Comparison of ENCODE assay signal across 23 mouse cellular contexts in genomic region chr10:77818523-77818922, GRCm38 (mm10). TPM values are rescaled to one million over a fixed set of nuclear protein-coding genes. Genes with fewer than 3 reads are reported as not detected.
DNase-seq lines count a peak whose midpoint lies in the region; ATAC-seq and TF ChIP-seq lines count a peak whose summit lies in the region.
"Had no signal": no experiment of that assay in that cellular context is flagged by ENCODE, and none has a peak within 500 bp of the region (broad histone marks: within the 10 kb centered on the region; RNA-seq: fewer than 3 reads in every experiment).

No protein-coding gene starts in this region.

- no peak overlapping the region for H3K9ac ChIP-seq in limb, embryonic 12.5 days (replicated peaks)
- no peak overlapping the region for H3K9ac ChIP-seq in MEL (ENCODE audit: control insufficient read depth, low read depth, low read length, poor library complexity, severe bottlenecking)
- no peak overlapping the region for H3K9ac ChIP-seq in midbrain, embryonic 15.5 days
- H3K9ac ChIP-seq: kidney, embryonic 15.5 days; liver, embryonic 12.5 days had no signal

- H3K36me3 ChIP-seq in limb, embryonic 12.5 days: no peaks in the 10 kb centered on the region
- no peaks in the 10 kb centered on the region for H3K36me3 ChIP-seq in limb, embryonic 10.5 days
- H3K36me3 ChIP-seq in MEL (ENCODE audit: control insufficient read depth in 1 of 2, insufficient read depth in 2 of 2, low read length in 2 of 2): no peaks in the 10 kb centered on the region
- no peaks in the 10 kb centered on the region for H3K36me3 ChIP-seq in midbrain, embryonic 15.5 days (replicated peaks)
- H3K36me3 ChIP-seq: kidney, embryonic 15.5 days; liver, embryonic 12.5 days had no signal

- H3K4me2 ChIP-seq in limb, embryonic 12.5 days: no peak overlapping the region
- H3K4me2 ChIP-seq in midbrain, embryonic 15.5 days: no peak overlapping the region
- H3K4me2 ChIP-seq: kidney, embryonic 15.5 days; liver, embryonic 12.5 days had no signal

- 95% methylated on average over 4 of the region's 4 CpGs for WGBS in limb, embryonic 12.5 days
- 96% methylated on average over 4 of the region's 4 CpGs for WGBS in limb, embryonic 10.5 days
- 94% methylated on average over 4 of the region's 4 CpGs for whole genome bisulfite sequencing in bone marrow, adult 2 months
- WGBS in midbrain, embryonic 15.5 days: 99% methylated on average over 4 of the region's 4 CpGs

- TF ChIP-seq EP300 in MEL (IDR thresholded peaks at IDR 0.05; ENCODE audit: low read depth in 1 of 2, low read length in 2 of 2): no peak

- no peak for TF ChIP-seq CTCF in MEL (IDR thresholded peaks at IDR 0.05 in 2 of 3, conservative IDR thresholded peaks at IDR 0.05 in 1 of 3; ENCODE audit: control insufficient read depth in 1 of 3, insufficient read depth in 1 of 3, low read depth in 2 of 3, low read length in 3 of 3, poor library complexity in 1 of 3, severe bottlenecking in 1 of 3)
- peak; percentile 8; the same call in 1 of the 2 replicates for TF ChIP-seq CTCF in bone marrow, adult 2 months (IDR thresholded peaks at IDR 0.05; ENCODE audit: control insufficient read depth, insufficient read depth, low read length)

- H3K27me3 ChIP-seq in limb, embryonic 12.5 days: no peaks in the 10 kb centered on the region
- no peaks in the 10 kb centered on the region for H3K27me3 ChIP-seq in limb, embryonic 10.5 days (ENCODE audit: low read depth, poor library complexity, severe bottlenecking)
- no peaks in the 10 kb centered on the region for H3K27me3 ChIP-seq in MEL (ENCODE audit: control insufficient read depth in 1 of 2, insufficient read depth in 2 of 2, low read length in 2 of 2)
- H3K27me3 ChIP-seq in midbrain, embryonic 15.5 days (replicated peaks): no peaks in the 10 kb centered on the region
- H3K27me3 ChIP-seq: kidney, embryonic 15.5 days; liver, embryonic 12.5 days had no signal

- H3K4me3 ChIP-seq in limb, embryonic 12.5 days (replicated peaks): no peak overlapping the region
- H3K4me3 ChIP-seq in limb, embryonic 10.5 days: no peak overlapping the region
- H3K4me3 ChIP-seq in MEL (ENCODE audit: control insufficient read depth in 1 of 2, insufficient read depth in 1 of 2, low read depth in 2 of 2, low read length in 2 of 2): no peak overlapping the region
- H3K4me3 ChIP-seq in bone marrow, adult 2 months (replicated peaks; ENCODE audit: control insufficient read depth, low read depth, low read length): no peak overlapping the region
- no peak overlapping the region for H3K4me3 ChIP-seq in midbrain, embryonic 15.5 days
- H3K4me3 ChIP-seq: heart, adult 2 months; kidney, embryonic 15.5 days; liver, embryonic 12.5 days had no signal

- peak; percentile 59 for ATAC-seq in limb, embryonic 12.5 days (ENCODE audit: insufficient number of reproducible peaks, insufficient read depth, low FRiP score, low TSS enrichment, low read depth)
- ATAC-seq in midbrain, embryonic 15.5 days (replicated peaks): peak; percentile 78
- ATAC-seq in megakaryocyte-erythroid progenitor cell, adult 5-6 weeks (replicated peaks; ENCODE audit: low FRiP score, low TSS enrichment, poor library complexity, severe bottlenecking): no peak
- ATAC-seq: liver, embryonic 12.5 days had no signal

- no peak for TF ChIP-seq RAD21 in MEL (IDR thresholded peaks at IDR 0.05; ENCODE audit: low read depth, low read length)

- peaks cover 6% of the 10 kb centered on the region; the same call in 1 of the 2 replicates for H3K9me3 ChIP-seq in limb, embryonic 12.5 days
- H3K9me3 ChIP-seq in limb, embryonic 10.5 days (replicated peaks): no peaks in the 10 kb centered on the region
- H3K9me3 ChIP-seq in MEL (replicated peaks; ENCODE audit: insufficient read depth, low read length): no peaks in the 10 kb centered on the region
- no peaks in the 10 kb centered on the region for H3K9me3 ChIP-seq in midbrain, embryonic 15.5 days
- H3K9me3 ChIP-seq: kidney, embryonic 15.5 days; liver, embryonic 12.5 days had no signal

- no peak overlapping the region for H3K27ac ChIP-seq in limb, embryonic 12.5 days
- no peak overlapping the region for H3K27ac ChIP-seq in limb, embryonic 10.5 days
- no peak overlapping the region for H3K27ac ChIP-seq in MEL (ENCODE audit: control insufficient read depth, low read depth, low read length)
- H3K27ac ChIP-seq in bone marrow, adult 2 months (ENCODE audit: control insufficient read depth, insufficient read depth, low read depth, low read length, poor library complexity): no peak overlapping the region
- H3K27ac ChIP-seq in midbrain, embryonic 15.5 days: peak overlapping the region; percentile 34; the same call in 1 of the 2 replicates
- H3K27ac ChIP-seq: heart, adult 2 months; kidney, embryonic 15.5 days; liver, embryonic 12.5 days had no signal

- no peaks in the 10 kb centered on the region for H3K79me2 ChIP-seq in MEL (ENCODE audit: control insufficient read depth, insufficient read depth, low read length, poor library complexity)

- TF ChIP-seq POLR2A in MEL (IDR thresholded peaks at IDR 0.05; ENCODE audit: control insufficient read depth in 1 of 2, insufficient read depth in 1 of 2, low read depth in 1 of 2, low read length in 2 of 2, poor library complexity in 1 of 2): no peak
- TF ChIP-seq POLR2A in bone marrow, adult 2 months (IDR thresholded peaks at IDR 0.05; ENCODE audit: borderline replicate concordance, control insufficient read depth, low read depth, low read length): no peak

- H3K4me1 ChIP-seq in limb, embryonic 12.5 days (replicated peaks): 0 out of 2 replicates have a peak, but pooled peaks cover 3% of the 10 kb centered on the region
- H3K4me1 ChIP-seq in limb, embryonic 10.5 days: peaks cover 8% of the 10 kb centered on the region; the same call in 1 of the 2 replicates
- peaks cover 0 to 7% of the 10 kb centered on the region in 2 experiments; a peak in 2 of 4 replicates for H3K4me1 ChIP-seq in MEL (ENCODE audit: control insufficient read depth in 1 of 2, insufficient read depth in 2 of 2, low read length in 2 of 2)
- H3K4me1 ChIP-seq in bone marrow, adult 2 months (ENCODE audit: control insufficient read depth, insufficient read depth, low read length): no peaks in the 10 kb centered on the region
- H3K4me1 ChIP-seq in midbrain, embryonic 15.5 days: peaks cover 3% of the 10 kb centered on the region; the same call in 1 of the 2 replicates
- H3K4me1 ChIP-seq: kidney, embryonic 15.5 days; liver, embryonic 12.5 days had no signal

- DNase-seq in limb, embryonic 10.5 days (ENCODE audit: low spot score): no peak
- DNase-seq in MEL (ENCODE audit: low read depth, low spot score): no peak
- no peak for DNase-seq in thymus, postnatal 25 days
- DNase-seq: cerebellum, adult 11 months; cerebellum, postnatal 25 days; gastrocnemius, postnatal 10 days; heart, adult 2 months; heart, postnatal 10 days had no signal

RNA-seq across cellular contexts. Expression of gene Gm2696, which starts 4.0 kb away (rescaled TPM):
- polyA plus RNA-seq in limb, embryonic 12.5 days (2016; fragmentation: Nextera tagmentation; extraction: Ambion mirVana): not detected in 2 replicates
- not detected in 2 replicates for polyA plus RNA-seq in limb, embryonic 10.5 days (2016; fragmentation: Nextera tagmentation; extraction: Ambion mirVana)
- not detected in 2 replicates for total RNA-seq in MEL (2012; rRNA removed)
- not detected for polyA plus RNA-seq in MEL (2012; ENCODE audit: insufficient read depth in 1 of 2, insufficient read length in 2 of 2, low read depth in 1 of 2, low replicate concordance in 2 of 2, missing spikeins in 1 of 2)
- polyA plus RNA-seq in bone marrow, adult 2 months (2011; ENCODE audit: insufficient read depth, insufficient read length, low replicate concordance, missing spikeins): not detected in 2 replicates
- polyA plus RNA-seq in midbrain, embryonic 15.5 days (2015; fragmentation: Nextera tagmentation; extraction: Ambion mirVana): not detected in 2 replicates
- total RNA-seq in megakaryocyte-erythroid progenitor cell, adult 5-6 weeks (2014; fragmentation: Nextera tagmentation): not detected in 2 replicates
- not detected in 2 replicates for total RNA-seq in megakaryocyte-erythroid progenitor cell, adult 5-6 weeks (2017)
- total RNA-seq: ES-E14; gastrocnemius, postnatal 10 days; heart, adult 2 months; heart, postnatal 10 days; layer of hippocampus, postnatal 25 days; left cerebral cortex, postnatal 25 days; megakaryocyte progenitor cell, adult 5-6 weeks had no signal
- polyA plus RNA-seq: heart, adult 2 months; intestine, embryonic 14.5 days; kidney, embryonic 15.5 days; large intestine, adult 2 months; liver, embryonic 12.5 days; lung, embryonic 16.5 days; thymus, postnatal 0 days had no signal

RNA-seq across cellular contexts. Expression of gene Gm9507, which starts 6.9 kb away (rescaled TPM):
- not detected in 2 replicates for polyA plus RNA-seq in limb, embryonic 12.5 days (2016; fragmentation: Nextera tagmentation; extraction: Ambion mirVana)
- polyA plus RNA-seq in limb, embryonic 10.5 days (2016; fragmentation: Nextera tagmentation; extraction: Ambion mirVana): not detected in 2 replicates
- not detected in 2 replicates for total RNA-seq in MEL (2012; rRNA removed)
- polyA plus RNA-seq in MEL (2012; ENCODE audit: insufficient read depth in 1 of 2, insufficient read length in 2 of 2, low read depth in 1 of 2, low replicate concordance in 2 of 2, missing spikeins in 1 of 2): not detected
- not detected in 2 replicates for polyA plus RNA-seq in bone marrow, adult 2 months (2011; ENCODE audit: insufficient read depth, insufficient read length, low replicate concordance, missing spikeins)
- polyA plus RNA-seq in midbrain, embryonic 15.5 days (2015; fragmentation: Nextera tagmentation; extraction: Ambion mirVana): not detected in 2 replicates
- not detected in 2 replicates for total RNA-seq in megakaryocyte-erythroid progenitor cell, adult 5-6 weeks (2014; fragmentation: Nextera tagmentation)
- total RNA-seq in megakaryocyte-erythroid progenitor cell, adult 5-6 weeks (2017): not detected in 2 replicates
- total RNA-seq: ES-E14; gastrocnemius, postnatal 10 days; heart, adult 2 months; heart, postnatal 10 days; layer of hippocampus, postnatal 25 days; left cerebral cortex, postnatal 25 days; megakaryocyte progenitor cell, adult 5-6 weeks had no signal
- polyA plus RNA-seq: brain, embryonic 14.5 days; heart, adult 2 months; intestine, embryonic 14.5 days; kidney, embryonic 15.5 days; large intestine, adult 2 months; liver, embryonic 12.5 days; lung, embryonic 16.5 days; thymus, postnatal 0 days had no signal

RNA-seq across cellular contexts. Expression of gene Krtap10-4, which starts 8.4 kb away (rescaled TPM):
- polyA plus RNA-seq in limb, embryonic 12.5 days (2016; fragmentation: Nextera tagmentation; extraction: Ambion mirVana): not detected in 2 replicates
- polyA plus RNA-seq in limb, embryonic 10.5 days (2016; fragmentation: Nextera tagmentation; extraction: Ambion mirVana): not detected in 2 replicates
- total RNA-seq in MEL (2012; rRNA removed): not detected in 2 replicates
- polyA plus RNA-seq in MEL (2012; ENCODE audit: insufficient read depth in 1 of 2, insufficient read length in 2 of 2, low read depth in 1 of 2, low replicate concordance in 2 of 2, missing spikeins in 1 of 2): not detected
- not detected in 2 replicates for polyA plus RNA-seq in bone marrow, adult 2 months (2011; ENCODE audit: insufficient read depth, insufficient read length, low replicate concordance, missing spikeins)
- polyA plus RNA-seq in midbrain, embryonic 15.5 days (2015; fragmentation: Nextera tagmentation; extraction: Ambion mirVana): not detected in 2 replicates
- not detected in 2 replicates for total RNA-seq in megakaryocyte-erythroid progenitor cell, adult 5-6 weeks (2014; fragmentation: Nextera tagmentation)
- not detected in 2 replicates for total RNA-seq in megakaryocyte-erythroid progenitor cell, adult 5-6 weeks (2017)
- total RNA-seq: ES-E14; gastrocnemius, postnatal 10 days; heart, adult 2 months; heart, postnatal 10 days; layer of hippocampus, postnatal 25 days; left cerebral cortex, postnatal 25 days; megakaryocyte progenitor cell, adult 5-6 weeks had no signal
- polyA plus RNA-seq: brain, embryonic 14.5 days; heart, adult 2 months; intestine, embryonic 14.5 days; kidney, embryonic 15.5 days; large intestine, adult 2 months; liver, embryonic 12.5 days; lung, embryonic 16.5 days; thymus, postnatal 0 days had no signal

RNA-seq across cellular contexts. Expression of gene Krtap10-10, which starts 17.2 kb away (rescaled TPM):
- not detected in 2 replicates for polyA plus RNA-seq in limb, embryonic 12.5 days (2016; fragmentation: Nextera tagmentation; extraction: Ambion mirVana)
- polyA plus RNA-seq in limb, embryonic 10.5 days (2016; fragmentation: Nextera tagmentation; extraction: Ambion mirVana): not detected in 2 replicates
- not detected in 2 replicates for total RNA-seq in MEL (2012; rRNA removed)
- not detected for polyA plus RNA-seq in MEL (2012; ENCODE audit: insufficient read depth in 1 of 2, insufficient read length in 2 of 2, low read depth in 1 of 2, low replicate concordance in 2 of 2, missing spikeins in 1 of 2)
- not detected in 2 replicates for polyA plus RNA-seq in bone marrow, adult 2 months (2011; ENCODE audit: insufficient read depth, insufficient read length, low replicate concordance, missing spikeins)
- polyA plus RNA-seq in midbrain, embryonic 15.5 days (2015; fragmentation: Nextera tagmentation; extraction: Ambion mirVana): not detected in 2 replicates
- total RNA-seq in megakaryocyte-erythroid progenitor cell, adult 5-6 weeks (2014; fragmentation: Nextera tagmentation): not detected in 2 replicates
- not detected in 2 replicates for total RNA-seq in megakaryocyte-erythroid progenitor cell, adult 5-6 weeks (2017)
- total RNA-seq: ES-E14; gastrocnemius, postnatal 10 days; heart, adult 2 months; heart, postnatal 10 days; layer of hippocampus, postnatal 25 days; left cerebral cortex, postnatal 25 days; megakaryocyte progenitor cell, adult 5-6 weeks had no signal
- polyA plus RNA-seq: brain, embryonic 14.5 days; heart, adult 2 months; intestine, embryonic 14.5 days; kidney, embryonic 15.5 days; large intestine, adult 2 months; liver, embryonic 12.5 days; lung, embryonic 16.5 days; thymus, postnatal 0 days had no signal

RNA-seq across cellular contexts. Expression of gene Gm19668, which starts 19.6 kb away (rescaled TPM):
- polyA plus RNA-seq in limb, embryonic 12.5 days (2016; fragmentation: Nextera tagmentation; extraction: Ambion mirVana): not detected in 2 replicates
- not detected in 2 replicates for polyA plus RNA-seq in limb, embryonic 10.5 days (2016; fragmentation: Nextera tagmentation; extraction: Ambion mirVana)
- total RNA-seq in MEL (2012; rRNA removed): not detected in 2 replicates
- polyA plus RNA-seq in MEL (2012; ENCODE audit: insufficient read depth in 1 of 2, insufficient read length in 2 of 2, low read depth in 1 of 2, low replicate concordance in 2 of 2, missing spikeins in 1 of 2): not detected
- polyA plus RNA-seq in bone marrow, adult 2 months (2011; ENCODE audit: insufficient read depth, insufficient read length, low replicate concordance, missing spikeins): not detected in 2 replicates
- polyA plus RNA-seq in midbrain, embryonic 15.5 days (2015; fragmentation: Nextera tagmentation; extraction: Ambion mirVana): not detected in 2 replicates
- total RNA-seq in megakaryocyte-erythroid progenitor cell, adult 5-6 weeks (2014; fragmentation: Nextera tagmentation): not detected in 2 replicates
- not detected in 2 replicates for total RNA-seq in megakaryocyte-erythroid progenitor cell, adult 5-6 weeks (2017)
- total RNA-seq: ES-E14; gastrocnemius, postnatal 10 days; heart, adult 2 months; heart, postnatal 10 days; layer of hippocampus, postnatal 25 days; left cerebral cortex, postnatal 25 days; megakaryocyte progenitor cell, adult 5-6 weeks had no signal
- polyA plus RNA-seq: brain, embryonic 14.5 days; heart, adult 2 months; intestine, embryonic 14.5 days; kidney, embryonic 15.5 days; large intestine, adult 2 months; liver, embryonic 12.5 days; lung, embryonic 16.5 days; thymus, postnatal 0 days had no signal
